Mouse (Mus musculus): ENCODE measurements around the gene Vat1. TPM values are rescaled to one million over a fixed set of nuclear protein-coding genes. Genes with fewer than 3 reads are reported as not detected.

Gene Vat1
- polyA plus RNA-seq, 1 experiment from 2014 or later, result 81.3 TPM

- Histone ChIP-seq H3K27ac (peak overlapping the region; percentile 91), H3K27me3 (no peaks in the 10 kb centered on the region), H3K4me2 (peak overlapping the region; percentile 90), H3K4me3 (peak overlapping the region; percentile 92), H3K4me1 (peaks cover 51% of the 10 kb centered on the region), H3K9ac (peak overlapping the region; percentile 70), H3K36me3 (peaks cover 22% of the 10 kb centered on the region), H3K9me3 (no peaks in the 10 kb centered on the region)
- peak; percentile 55; the same call in 1 of the 2 replicates for ATAC-seq (ENCODE audit: insufficient number of reproducible peaks, low FRiP score, low TSS enrichment, low read depth)
- WGBS, result 1% methylated on average over 51 of the region's 51 CpGs
These were observed 745 bp downstream of the Vat1 start for GRCm38 (mm10) chr11:101465101-101465868.

- no peaks in the 10 kb centered on the region for H3K27me3 ChIP-seq
- H3K36me3 ChIP-seq, result peaks cover 31% of the 10 kb centered on the region
- peak within 1 kb of the TSS; percentile 91 for H3K27ac ChIP-seq
- H3K9me3 ChIP-seq, result no peaks in the 10 kb centered on the region
- H3K4me3 ChIP-seq, result peak within 1 kb of the TSS; percentile 92
- peak within 1 kb of the TSS; percentile 90 for H3K4me2 ChIP-seq
- H3K9ac ChIP-seq, result peak within 1 kb of the TSS; percentile 70
- ATAC-seq (ENCODE audit: insufficient number of reproducible peaks, low FRiP score, low TSS enrichment, low read depth), result 0 out of 2 replicates have a peak, but pooled peaks have one; percentile 0
- 7% methylated on average over 12 of the region's 12 CpGs for WGBS
- peaks cover 51% of the 10 kb centered on the region for H3K4me1 ChIP-seq
These were observed 1.6 kb downstream of the Vat1 start, which contains the start of gene Rnd2 for GRCm38 (mm10) chr11:101464211-101465100. Gene Rnd2 (plus strand): TSS chr11:101464999.

GRCm38 (mm10) chr11:101462583-101463440 lies 3.2 kb downstream of the Vat1 start:
- WGBS, result 38% methylated on average over 13 of the region's 13 CpGs
- Histone ChIP-seq H3K4me1 (peaks cover 47% of the 10 kb centered on the region), H3K9me3 (no peaks in the 10 kb centered on the region), H3K27me3 (no peaks in the 10 kb centered on the region), H3K27ac (no peak overlapping the region), H3K9ac (no peak overlapping the region), H3K36me3 (peaks cover 45% of the 10 kb centered on the region), H3K4me3 (no peak overlapping the region), H3K4me2 (no peak overlapping the region)
- ATAC-seq (ENCODE audit: insufficient number of reproducible peaks, low FRiP score, low TSS enrichment, low read depth), result no peak

GRCm38 (mm10) chr11:101462141-101462540 lies 3.9 kb downstream of the Vat1 start:
- H3K4me3 ChIP-seq, result no peak overlapping the region
- H3K9me3 ChIP-seq, result no peaks in the 10 kb centered on the region
- ATAC-seq (ENCODE audit: insufficient number of reproducible peaks, low FRiP score, low TSS enrichment, low read depth), result no peak
- no peak overlapping the region for H3K27ac ChIP-seq
- H3K27me3 ChIP-seq, result no peaks in the 10 kb centered on the region
- no peak overlapping the region for H3K9ac ChIP-seq
- no peak overlapping the region for H3K4me2 ChIP-seq
- WGBS, result 87% methylated on average over 14 of the region's 14 CpGs
- H3K4me1 ChIP-seq, result peaks cover 40% of the 10 kb centered on the region
- peaks cover 51% of the 10 kb centered on the region for H3K36me3 ChIP-seq

DNA sequence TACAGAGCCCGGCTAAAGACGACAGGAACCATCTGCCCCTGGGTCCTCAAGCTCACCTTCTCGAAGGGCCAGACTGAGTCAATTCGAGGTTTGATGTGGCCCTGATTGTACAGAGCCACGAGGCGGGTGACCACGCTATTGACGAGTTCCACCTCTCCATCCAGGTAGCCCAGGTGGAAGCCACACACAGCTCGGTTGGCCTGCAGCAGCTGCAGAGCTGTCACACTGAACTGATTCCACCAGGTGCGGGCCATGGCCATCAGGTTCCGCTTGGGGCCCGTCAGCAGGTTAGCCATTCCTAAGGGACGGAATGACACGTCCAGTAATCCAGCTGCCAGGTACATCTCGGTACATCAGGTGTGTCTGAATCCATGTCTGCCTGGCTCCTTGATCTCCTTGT lies 5.7 kb downstream of the Vat1 start:
- Histone ChIP-seq H3K9me3 (no peaks in the 10 kb centered on the region), H3K4me1 (peaks cover 30% of the 10 kb centered on the region), H3K9ac (no peak overlapping the region), H3K27me3 (no peaks in the 10 kb centered on the region), H3K27ac (no peak overlapping the region), H3K4me3 (no peak overlapping the region), H3K36me3 (peaks cover 61% of the 10 kb centered on the region), H3K4me2 (no peak overlapping the region)
- WGBS, result 85% methylated on average over 15 of the region's 15 CpGs
- no peak for ATAC-seq (ENCODE audit: insufficient number of reproducible peaks, low FRiP score, low TSS enrichment, low read depth)

DNA sequence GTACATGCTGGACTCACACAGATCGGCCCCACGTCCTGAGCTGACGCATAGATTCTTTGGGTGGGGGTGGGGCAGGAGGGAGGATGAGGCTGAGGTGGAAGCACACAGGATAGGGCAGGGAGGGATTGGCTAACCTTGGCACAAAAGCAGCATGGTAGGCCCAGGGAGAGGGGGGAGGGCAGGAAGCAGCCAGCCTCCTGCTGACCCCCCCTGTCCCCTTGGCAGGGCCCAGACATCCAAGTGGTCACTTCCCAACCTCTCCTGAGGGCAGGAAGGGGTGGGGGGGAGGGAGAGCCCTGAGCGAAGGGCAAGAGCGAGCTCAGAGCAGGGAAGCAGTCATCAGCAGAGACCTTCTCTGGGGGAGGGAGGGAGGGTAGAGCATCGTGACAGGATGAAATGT lies 6.3 kb downstream of the Vat1 start:
- Histone ChIP-seq H3K36me3 (peaks cover 61% of the 10 kb centered on the region), H3K27ac (no peak overlapping the region), H3K9me3 (no peaks in the 10 kb centered on the region), H3K4me3 (no peak overlapping the region), H3K9ac (no peak overlapping the region), H3K27me3 (no peaks in the 10 kb centered on the region), H3K4me2 (no peak overlapping the region), H3K4me1 (peaks cover 30% of the 10 kb centered on the region)
- 50% methylated on average over 6 of the region's 6 CpGs for WGBS
- no peak for ATAC-seq (ENCODE audit: insufficient number of reproducible peaks, low FRiP score, low TSS enrichment, low read depth)

DNA sequence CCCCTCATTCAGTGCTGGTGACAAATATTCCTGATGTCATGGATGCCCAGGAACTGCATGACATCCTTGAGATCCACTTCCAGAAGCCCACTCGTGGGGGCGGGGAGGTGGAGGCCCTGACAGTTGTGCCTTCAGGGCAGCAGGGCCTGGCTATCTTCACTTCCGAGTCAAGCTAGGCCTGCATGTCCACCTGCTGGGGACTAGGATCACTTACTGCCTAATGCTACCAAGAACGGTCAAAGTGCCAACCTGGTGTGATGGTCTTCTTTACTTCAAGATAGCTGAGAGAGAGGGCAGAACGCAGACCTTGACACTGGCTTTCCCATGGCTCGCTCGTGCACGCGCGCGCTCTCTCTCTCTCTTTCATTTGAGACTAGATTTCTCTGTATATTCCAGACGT lies 7.8 kb downstream of the Vat1 start:
- ATAC-seq (ENCODE audit: insufficient number of reproducible peaks, low FRiP score, low TSS enrichment, low read depth), result no peak
- Histone ChIP-seq H3K27ac (no peak overlapping the region), H3K9ac (no peak overlapping the region), H3K4me3 (no peak overlapping the region), H3K9me3 (no peaks in the 10 kb centered on the region), H3K36me3 (peaks cover 61% of the 10 kb centered on the region), H3K27me3 (no peaks in the 10 kb centered on the region), H3K4me2 (no peak overlapping the region), H3K4me1 (peaks cover 20% of the 10 kb centered on the region; the same call in 1 of the 2 replicates)
- WGBS, result 83% methylated on average over 12 of the region's 12 CpGs

DNA sequence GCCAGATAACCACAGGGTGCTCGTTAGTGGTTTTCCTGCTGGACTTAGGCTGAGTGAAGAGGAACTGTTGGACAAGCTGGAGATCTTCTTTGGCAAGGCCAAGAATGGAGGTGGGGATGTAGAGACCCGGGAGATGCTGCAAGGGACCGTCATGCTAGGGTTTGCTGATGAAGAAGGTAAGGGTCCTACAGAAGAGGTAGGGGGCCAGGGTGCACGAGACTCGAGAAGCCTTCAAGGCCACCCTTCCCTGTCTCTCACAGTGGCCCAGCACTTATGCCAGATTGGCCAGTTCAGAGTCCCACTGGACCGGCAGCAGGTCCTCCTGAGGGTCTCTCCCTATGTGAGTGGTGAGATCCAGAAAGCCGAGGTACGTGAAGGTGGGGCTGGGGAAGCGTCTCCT lies 8.4 kb downstream of the Vat1 start:
- no peak for ATAC-seq (ENCODE audit: insufficient number of reproducible peaks, low FRiP score, low TSS enrichment, low read depth)
- 90% methylated on average over 9 of the region's 9 CpGs for WGBS
- Histone ChIP-seq H3K9ac (no peak overlapping the region), H3K4me3 (no peak overlapping the region), H3K36me3 (peaks cover 60% of the 10 kb centered on the region), H3K27ac (no peak overlapping the region), H3K4me2 (no peak overlapping the region), H3K9me3 (no peaks in the 10 kb centered on the region), H3K27me3 (no peaks in the 10 kb centered on the region), H3K4me1 (peaks cover 15% of the 10 kb centered on the region; the same call in 1 of the 2 replicates)

DNA sequence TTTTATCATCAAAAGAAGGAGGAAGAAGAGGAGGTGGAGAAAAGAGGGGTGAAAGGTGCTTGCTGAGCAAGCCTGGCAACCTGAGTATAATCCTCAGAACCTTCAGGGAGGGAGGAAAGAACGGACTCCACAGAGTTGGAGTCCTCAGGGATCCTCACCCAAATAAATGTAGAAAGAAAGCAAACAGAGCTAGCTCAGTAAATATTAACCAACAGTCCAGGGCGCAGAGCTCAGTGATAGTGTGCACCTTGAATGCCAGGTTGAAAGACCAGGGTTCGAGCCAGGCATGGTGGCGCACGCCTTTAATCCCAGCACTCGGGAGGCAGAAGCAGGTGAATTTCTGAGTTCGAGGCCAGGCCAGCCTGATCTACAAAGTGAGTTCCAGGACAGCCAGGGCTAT lies 10.4 kb downstream of the Vat1 start:
- WGBS, result 82% methylated on average over 7 of the region's 7 CpGs
- Histone ChIP-seq H3K4me3 (no peak overlapping the region), H3K36me3 (peaks cover 42% of the 10 kb centered on the region), H3K9me3 (no peaks in the 10 kb centered on the region), H3K27me3 (no peaks in the 10 kb centered on the region), H3K27ac (no peak overlapping the region), H3K4me1 (peaks cover 14% of the 10 kb centered on the region; the same call in 1 of the 2 replicates), H3K4me2 (no peak overlapping the region), H3K9ac (no peak overlapping the region)
- no peak for ATAC-seq (ENCODE audit: insufficient number of reproducible peaks, low FRiP score, low TSS enrichment, low read depth)

DNA sequence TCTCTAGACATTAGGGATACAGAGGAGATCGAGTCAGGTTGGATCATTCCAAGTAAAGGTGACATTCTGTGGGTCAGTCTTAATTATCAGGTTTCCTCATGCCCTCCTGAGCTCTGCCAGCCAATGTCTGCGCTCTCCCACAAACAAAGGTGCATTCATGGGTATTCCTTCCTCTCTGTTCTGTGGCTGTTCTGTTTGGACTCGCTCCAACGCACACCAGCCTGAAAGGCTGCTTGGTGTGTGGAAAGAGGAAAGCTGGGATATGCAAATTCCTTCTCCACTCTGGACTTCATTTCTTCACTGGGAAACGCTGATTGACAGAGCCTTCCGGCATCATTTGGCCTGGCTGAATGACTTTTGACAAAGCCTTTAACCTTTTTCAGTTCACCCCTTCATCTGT lies 11.3 kb downstream of the Vat1 start:
- no peaks in the 10 kb centered on the region for H3K27me3 ChIP-seq
- no peaks in the 10 kb centered on the region for H3K9me3 ChIP-seq
- peaks cover 32% of the 10 kb centered on the region for H3K36me3 ChIP-seq
- peaks cover 14% of the 10 kb centered on the region; the same call in 1 of the 2 replicates for H3K4me1 ChIP-seq
- no peak overlapping the region; the same call in 1 of the 2 replicates for H3K27ac ChIP-seq
- no peak overlapping the region for H3K4me2 ChIP-seq
- no peak overlapping the region for H3K4me3 ChIP-seq
- 57% methylated on average over 6 of the region's 6 CpGs for WGBS
- H3K9ac ChIP-seq, result no peak overlapping the region
- no peak for ATAC-seq (ENCODE audit: insufficient number of reproducible peaks, low FRiP score, low TSS enrichment, low read depth)

DNA sequence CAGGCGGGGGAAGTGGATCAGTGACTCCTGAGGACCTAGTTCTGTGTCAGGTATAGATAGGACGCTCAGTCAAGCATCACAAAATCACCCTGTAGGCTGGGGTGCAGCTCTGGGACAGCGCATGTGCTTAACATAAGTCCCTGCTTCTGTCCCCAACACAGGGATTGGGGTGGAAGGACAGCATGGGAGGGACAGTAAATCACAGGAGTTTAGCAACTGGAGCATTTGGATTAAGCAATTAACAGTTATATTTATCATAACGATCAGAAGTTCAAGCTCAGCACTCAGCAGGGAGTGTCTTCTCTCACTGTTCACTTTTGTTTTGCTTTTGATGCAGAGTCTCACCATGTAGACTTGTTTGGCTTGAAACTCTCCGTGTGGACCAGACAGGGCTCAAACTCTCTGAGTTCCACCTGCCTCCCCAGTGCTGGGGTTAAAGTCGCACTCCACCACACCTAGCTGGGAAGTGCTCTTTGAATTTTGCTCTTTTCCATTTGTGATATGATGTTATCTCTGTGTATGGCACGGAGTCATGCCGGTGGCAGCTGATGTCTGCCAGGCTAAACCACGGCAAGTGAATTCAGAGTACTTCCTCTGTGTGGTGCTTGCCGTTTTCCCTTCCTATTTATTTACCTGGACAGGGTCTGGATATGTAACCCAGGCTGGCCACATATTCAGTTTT lies 13.8 kb downstream of the Vat1 start:
- no peak overlapping the region for H3K9ac ChIP-seq
- peaks cover 26% of the 10 kb centered on the region for H3K4me1 ChIP-seq
- no peak overlapping the region for H3K4me3 ChIP-seq
- H3K9me3 ChIP-seq, result no peaks in the 10 kb centered on the region
- H3K36me3 ChIP-seq, result peaks cover 10% of the 10 kb centered on the region
- H3K27ac ChIP-seq, result no peak overlapping the region
- no peak for ATAC-seq (ENCODE audit: insufficient number of reproducible peaks, low FRiP score, low TSS enrichment, low read depth)
- no peak overlapping the region for H3K4me2 ChIP-seq
- 69% methylated on average over 10 of the region's 10 CpGs for WGBS
- no peaks in the 10 kb centered on the region for H3K27me3 ChIP-seq

Data from limb, embryonic 15.5 days (tissue).